Mouse (Mus musculus): ENCODE results near the gene Sema4a.

Sema4a gene

GRCm38 (mm10) chr3:88486043-88486442 is 25.1 kb upstream of the Sema4a start:
- no peak for DNase-seq (ENCODE audit: low spot score)

- no peak for DNase-seq (ENCODE audit: low spot score)
Measured at GRCm38 (mm10) chr3:88484597-88485316, 23.8 kb upstream of the Sema4a start.

GRCm38 (mm10) chr3:88483621-88484020 is 22.6 kb upstream of the Sema4a start:
- peak; percentile 54 for DNase-seq (ENCODE audit: low spot score)

GRCm38 (mm10) chr3:88483141-88483540 is 22.2 kb upstream of the Sema4a start:
- DNase-seq (ENCODE audit: low spot score): no peak

- DNase-seq (ENCODE audit: low spot score): no peak
Measured at GRCm38 (mm10) chr3:88482336-88482735, 21.4 kb upstream of the Sema4a start.

- no peak for DNase-seq (ENCODE audit: low spot score)
Measured at GRCm38 (mm10) chr3:88481372-88482040, 20.5 kb upstream of the Sema4a start.

GRCm38 (mm10) chr3:88480679-88481078 is 19.7 kb upstream of the Sema4a start:
- DNase-seq (ENCODE audit: low spot score): no peak

GRCm38 (mm10) chr3:88479828-88480227 is 18.8 kb upstream of the Sema4a start:
- no peak for DNase-seq (ENCODE audit: low spot score)

- DNase-seq (ENCODE audit: low spot score): no peak
Measured at GRCm38 (mm10) chr3:88479163-88479562, 18.2 kb upstream of the Sema4a start.

- peak; percentile 64 for DNase-seq (ENCODE audit: low spot score)
Measured at GRCm38 (mm10) chr3:88477735-88478134, 16.8 kb upstream of the Sema4a start.

GRCm38 (mm10) chr3:88476403-88476802 is 15.4 kb upstream of the Sema4a start:
- no peak for DNase-seq (ENCODE audit: low spot score)

GRCm38 (mm10) chr3:88473571-88473970 is 12.6 kb upstream of the Sema4a start:
- DNase-seq (ENCODE audit: low spot score): no peak

GRCm38 (mm10) chr3:88473020-88473419 is 12.0 kb upstream of the Sema4a start:
- DNase-seq (ENCODE audit: low spot score): no peak

- no peak for DNase-seq (ENCODE audit: low spot score)
Measured at GRCm38 (mm10) chr3:88470943-88471479, 10.0 kb upstream of the Sema4a start.

GRCm38 (mm10) chr3:88469466-88469865 is 8.5 kb upstream of the Sema4a start:
- DNase-seq (ENCODE audit: low spot score): no peak

GRCm38 (mm10) chr3:88467116-88467824 is 6.3 kb upstream of the Sema4a start:
- DNase-seq (ENCODE audit: low spot score): peak; percentile 81

GRCm38 (mm10) chr3:88465127-88465526 is 4.1 kb upstream of the Sema4a start:
- DNase-seq (ENCODE audit: low spot score): no peak

- no peak for DNase-seq (ENCODE audit: low spot score)
Measured at GRCm38 (mm10) chr3:88464425-88464824, 3.4 kb upstream of the Sema4a start.

GRCm38 (mm10) chr3:88460029-88460428 is 953 bp downstream of the Sema4a start:
- no peak for DNase-seq (ENCODE audit: low spot score)

- no peak for DNase-seq (ENCODE audit: low spot score)
Measured at GRCm38 (mm10) chr3:88458778-88459219, 2.2 kb downstream of the Sema4a start.

GRCm38 (mm10) chr3:88456746-88457532 is 4.0 kb downstream of the Sema4a start:
- DNase-seq (ENCODE audit: low spot score): no peak

GRCm38 (mm10) chr3:88456313-88456712 is 4.7 kb downstream of the Sema4a start:
- DNase-seq (ENCODE audit: low spot score): no peak

Data from layer of hippocampus, adult 9-10 months (tissue).